Mouse (Mus musculus): ENCODE measurements at regions not wholly inside any gene's neighbourhood (a gene's known extent, or its start where the extent isn't known, plus 50 kb on each side); places are given as distances from the start of the nearest gene placed in this dataset.

GRCm38 (mm10) chr1:184553791-184554190, 178.6 kb downstream of the Hlx start:
- no peak for ATAC-seq
- no peaks in the 10 kb centered on the region for H3K36me3 ChIP-seq (ENCODE audit: control insufficient read depth, insufficient read depth, low read length)

GRCm38 (mm10) chr1:184550491-184550890, 181.9 kb downstream of the Hlx start:
- Histone ChIP-seq H3K27ac (ENCODE audit: low read depth, low read length) (no peak overlapping the region), H3K4me1 (ENCODE audit: control insufficient read depth, insufficient read depth, low read depth, low read length) (no peaks in the 10 kb centered on the region), H3K9ac (ENCODE audit: low read depth, low read length) (no peak overlapping the region), H3K9me3 (ENCODE audit: control insufficient read depth, low read length) (no peaks in the 10 kb centered on the region), H3K4me2 (ENCODE audit: low read length) (no peak overlapping the region), H3K4me3 (ENCODE audit: low read length) (no peak overlapping the region), H3K36me3 (ENCODE audit: control insufficient read depth, insufficient read depth, low read length) (no peaks in the 10 kb centered on the region), H3K27me3 (replicated peaks; ENCODE audit: control insufficient read depth, insufficient read depth, low read length) (no peaks in the 10 kb centered on the region)
- ATAC-seq, result no peak
- 90% methylated on average over 2 of the region's 2 CpGs for WGBS

More at GRCm38 (mm10) chr1:184553791-184554190, 178.6 kb downstream of the Hlx start:
- no peaks in the 10 kb centered on the region for H3K27me3 ChIP-seq (replicated peaks; ENCODE audit: control insufficient read depth, insufficient read depth, low read length)
- H3K4me2 ChIP-seq (ENCODE audit: low read length), result no peak overlapping the region
- H3K4me3 ChIP-seq (ENCODE audit: low read length), result no peak overlapping the region
- 0 out of 2 replicates have a peak, but pooled peaks cover 2% of the 10 kb centered on the region for H3K9me3 ChIP-seq (ENCODE audit: control insufficient read depth, low read length)
- no peaks in the 10 kb centered on the region for H3K4me1 ChIP-seq (ENCODE audit: control insufficient read depth, insufficient read depth, low read depth, low read length)
- H3K9ac ChIP-seq (ENCODE audit: low read depth, low read length), result no peak overlapping the region
- no peak overlapping the region for H3K27ac ChIP-seq (ENCODE audit: low read depth, low read length)

- Histone ChIP-seq H3K9ac (ENCODE audit: low read depth, low read length) (no peak overlapping the region), H3K9me3 (ENCODE audit: control insufficient read depth, low read length) (no peaks in the 10 kb centered on the region), H3K27ac (ENCODE audit: low read depth, low read length) (no peak overlapping the region), H3K36me3 (ENCODE audit: control insufficient read depth, insufficient read depth, low read length) (no peaks in the 10 kb centered on the region), H3K27me3 (replicated peaks; ENCODE audit: control insufficient read depth, insufficient read depth, low read length) (no peaks in the 10 kb centered on the region), H3K4me3 (ENCODE audit: low read length) (no peak overlapping the region), H3K4me2 (ENCODE audit: low read length) (no peak overlapping the region), H3K4me1 (ENCODE audit: control insufficient read depth, insufficient read depth, low read depth, low read length) (no peaks in the 10 kb centered on the region)
- WGBS, result 76% methylated on average over 15 of the region's 15 CpGs
- no peak for ATAC-seq
Measured at GRCm38 (mm10) chr1:184547650-184548235, 184.7 kb downstream of the Hlx start.

- WGBS, result 88% methylated on average over 5 of the region's 5 CpGs
- Histone ChIP-seq H3K4me2 (ENCODE audit: low read length) (no peak overlapping the region), H3K9ac (ENCODE audit: low read depth, low read length) (no peak overlapping the region), H3K4me3 (ENCODE audit: low read length) (no peak overlapping the region), H3K9me3 (ENCODE audit: control insufficient read depth, low read length) (no peaks in the 10 kb centered on the region), H3K27ac (ENCODE audit: low read depth, low read length) (no peak overlapping the region), H3K27me3 (replicated peaks; ENCODE audit: control insufficient read depth, insufficient read depth, low read length) (no peaks in the 10 kb centered on the region), H3K4me1 (ENCODE audit: control insufficient read depth, insufficient read depth, low read depth, low read length) (no peaks in the 10 kb centered on the region), H3K36me3 (ENCODE audit: control insufficient read depth, insufficient read depth, low read length) (no peaks in the 10 kb centered on the region)
- ATAC-seq, result no peak
Measured at GRCm38 (mm10) chr1:184546140-184546661, 186.2 kb downstream of the Hlx start.

GRCm38 (mm10) chr1:184545111-184545510, 187.3 kb downstream of the Hlx start:
- H3K9ac ChIP-seq (ENCODE audit: low read depth, low read length), result no peak overlapping the region
- H3K4me3 ChIP-seq (ENCODE audit: low read length), result no peak overlapping the region
- H3K36me3 ChIP-seq (ENCODE audit: control insufficient read depth, insufficient read depth, low read length), result no peaks in the 10 kb centered on the region
- no peaks in the 10 kb centered on the region for H3K27me3 ChIP-seq (replicated peaks; ENCODE audit: control insufficient read depth, insufficient read depth, low read length)
- H3K4me1 ChIP-seq (ENCODE audit: control insufficient read depth, insufficient read depth, low read depth, low read length), result no peaks in the 10 kb centered on the region
- H3K9me3 ChIP-seq (ENCODE audit: control insufficient read depth, low read length), result no peaks in the 10 kb centered on the region
- H3K27ac ChIP-seq (ENCODE audit: low read depth, low read length), result no peak overlapping the region
- 77% methylated on average over 4 of the region's 4 CpGs for WGBS
- ATAC-seq, result no peak
- no peak overlapping the region for H3K4me2 ChIP-seq (ENCODE audit: low read length)

GRCm38 (mm10) chr1:184542321-184543115, 189.9 kb downstream of the Hlx start:
- no peaks in the 10 kb centered on the region for H3K4me1 ChIP-seq (ENCODE audit: control insufficient read depth, insufficient read depth, low read depth, low read length)
- no peaks in the 10 kb centered on the region for H3K9me3 ChIP-seq (ENCODE audit: control insufficient read depth, low read length)
- no peaks in the 10 kb centered on the region for H3K36me3 ChIP-seq (ENCODE audit: control insufficient read depth, insufficient read depth, low read length)
- H3K27ac ChIP-seq (ENCODE audit: low read depth, low read length), result no peak overlapping the region
- no peak for ATAC-seq
- 84% methylated on average over 11 of the region's 11 CpGs for WGBS
- no peak overlapping the region for H3K4me3 ChIP-seq (ENCODE audit: low read length)
- H3K27me3 ChIP-seq (replicated peaks; ENCODE audit: control insufficient read depth, insufficient read depth, low read length), result no peaks in the 10 kb centered on the region
- H3K4me2 ChIP-seq (ENCODE audit: low read length), result no peak overlapping the region
- H3K9ac ChIP-seq (ENCODE audit: low read depth, low read length), result no peak overlapping the region

GRCm38 (mm10) chr1:184539818-184540217, 192.6 kb downstream of the Hlx start:
- Histone ChIP-seq H3K27ac (ENCODE audit: low read depth, low read length) (no peak overlapping the region), H3K9me3 (ENCODE audit: control insufficient read depth, low read length) (no peaks in the 10 kb centered on the region), H3K36me3 (ENCODE audit: control insufficient read depth, insufficient read depth, low read length) (no peaks in the 10 kb centered on the region), H3K4me3 (ENCODE audit: low read length) (no peak overlapping the region), H3K4me1 (ENCODE audit: control insufficient read depth, insufficient read depth, low read depth, low read length) (no peaks in the 10 kb centered on the region), H3K9ac (ENCODE audit: low read depth, low read length) (no peak overlapping the region), H3K4me2 (ENCODE audit: low read length) (no peak overlapping the region), H3K27me3 (replicated peaks; ENCODE audit: control insufficient read depth, insufficient read depth, low read length) (no peaks in the 10 kb centered on the region)
- no peak for ATAC-seq
- 80% methylated on average over 7 of the region's 7 CpGs for whole genome bisulfite sequencing

GRCm38 (mm10) chr1:184536311-184537200, 195.9 kb downstream of the Hlx start:
- ATAC-seq, result no peak
- no peaks in the 10 kb centered on the region for H3K36me3 ChIP-seq (ENCODE audit: control insufficient read depth, insufficient read depth, low read length)
- H3K4me2 ChIP-seq (ENCODE audit: low read length), result no peak overlapping the region
- H3K4me3 ChIP-seq (ENCODE audit: low read length), result no peak overlapping the region
- H3K9me3 ChIP-seq (ENCODE audit: control insufficient read depth, low read length), result no peaks in the 10 kb centered on the region
- H3K9ac ChIP-seq (ENCODE audit: low read depth, low read length), result no peak overlapping the region
- no peak overlapping the region for H3K27ac ChIP-seq (ENCODE audit: low read depth, low read length)
- WGBS, result 87% methylated on average over 11 of the region's 11 CpGs
- no peaks in the 10 kb centered on the region for H3K4me1 ChIP-seq (ENCODE audit: control insufficient read depth, insufficient read depth, low read depth, low read length)
- no peaks in the 10 kb centered on the region for H3K27me3 ChIP-seq (replicated peaks; ENCODE audit: control insufficient read depth, insufficient read depth, low read length)

GRCm38 (mm10) chr1:184535691-184536090, 196.7 kb downstream of the Hlx start:
- 95% methylated on average over 3 of the region's 3 CpGs for WGBS
- no peak overlapping the region for H3K4me2 ChIP-seq (ENCODE audit: low read length)
- no peaks in the 10 kb centered on the region for H3K4me1 ChIP-seq (ENCODE audit: control insufficient read depth, insufficient read depth, low read depth, low read length)
- H3K4me3 ChIP-seq (ENCODE audit: low read length), result no peak overlapping the region
- no peak for ATAC-seq
- H3K27me3 ChIP-seq (replicated peaks; ENCODE audit: control insufficient read depth, insufficient read depth, low read length), result no peaks in the 10 kb centered on the region
- no peaks in the 10 kb centered on the region for H3K9me3 ChIP-seq (ENCODE audit: control insufficient read depth, low read length)
- no peak overlapping the region for H3K27ac ChIP-seq (ENCODE audit: low read depth, low read length)
- H3K36me3 ChIP-seq (ENCODE audit: control insufficient read depth, insufficient read depth, low read length), result no peaks in the 10 kb centered on the region
- no peak overlapping the region for H3K9ac ChIP-seq (ENCODE audit: low read depth, low read length)

All from hindbrain, embryonic 16.5 days (tissue).